Comparison of ENCODE assay signal across 26 mouse cellular contexts in genomic region chr5:10054621-10055364, GRCm38 (mm10).
A peak's percentile ranks its signal among the peaks of the same experiment; 100 is the strongest.
DNase-seq lines count a peak whose midpoint lies in the region; ATAC-seq and TF ChIP-seq lines count a peak whose summit lies in the region.
"Had no signal": no experiment of that assay in that cellular context is flagged by ENCODE, and none has a peak within 500 bp of the region (broad histone marks: within the 10 kb centered on the region; RNA-seq: fewer than 3 reads in every experiment).

No protein-coding gene starts in this region.

- H3K9me3 ChIP-seq in midbrain, embryonic 11.5 days (ENCODE audit: control insufficient read depth, low read length): no peaks in the 10 kb centered on the region
- no peaks in the 10 kb centered on the region for H3K9me3 ChIP-seq in midbrain, embryonic 13.5 days
- H3K9me3 ChIP-seq: embryonic facial prominence, embryonic 15.5 days; forebrain, embryonic 13.5 days; hindbrain, embryonic 13.5 days; limb, embryonic 13.5 days; lung, embryonic 15.5 days had no signal

- no peak for TF ChIP-seq POLR2A in brain, embryonic 14.5 days (IDR thresholded peaks at IDR 0.05; ENCODE audit: borderline replicate concordance, extremely low read depth, insufficient read depth, insufficient read length, poor library complexity, severe bottlenecking)

- H3K27me3 ChIP-seq in midbrain, embryonic 11.5 days (ENCODE audit: control insufficient read depth, insufficient read depth, low read length): no peaks in the 10 kb centered on the region
- no peaks in the 10 kb centered on the region for H3K27me3 ChIP-seq in midbrain, embryonic 13.5 days
- H3K27me3 ChIP-seq: embryonic facial prominence, embryonic 15.5 days; forebrain, embryonic 13.5 days; hindbrain, embryonic 13.5 days; limb, embryonic 13.5 days; lung, embryonic 15.5 days had no signal

- H3K27ac ChIP-seq in midbrain, embryonic 11.5 days (ENCODE audit: low read depth, low read length): no peak overlapping the region
- no peak overlapping the region for H3K27ac ChIP-seq in midbrain, embryonic 13.5 days
- H3K27ac ChIP-seq: embryonic facial prominence, embryonic 15.5 days; forebrain, embryonic 13.5 days; hindbrain, embryonic 13.5 days; limb, embryonic 13.5 days; lung, embryonic 15.5 days had no signal

- 60% methylated on average over 3 of the region's 3 CpGs for WGBS in midbrain, embryonic 11.5 days
- 61% methylated on average over 3 of the region's 3 CpGs for WGBS in midbrain, embryonic 13.5 days

- H3K36me3 ChIP-seq in midbrain, embryonic 11.5 days (ENCODE audit: control insufficient read depth, insufficient read depth, low read length): no peaks in the 10 kb centered on the region
- no peaks in the 10 kb centered on the region for H3K36me3 ChIP-seq in midbrain, embryonic 13.5 days
- H3K36me3 ChIP-seq: embryonic facial prominence, embryonic 15.5 days; hindbrain, embryonic 13.5 days; limb, embryonic 13.5 days; lung, embryonic 15.5 days had no signal

- peak; percentile 6 for DNase-seq in embryo, embryonic 11 days
- DNase-seq in embryo, embryonic 9.5 days (ENCODE audit: extremely low spot score): no peak
- DNase-seq in midbrain, embryonic 11.5 days (ENCODE audit: low spot score, missing footprints): peak; percentile 81
- peak; percentile 27 for DNase-seq in brain, embryonic 14.5 days (ENCODE audit: low read depth)
- DNase-seq in thymus, adult 18-20 months: no peak
- no peak for DNase-seq in ovary, postnatal 36 days (ENCODE audit: low spot score)
- DNase-seq: adrenal gland, postnatal 36 days; cerebellum, adult 2 months; cerebellum, postnatal 14 days; gastrocnemius, postnatal 25 days; heart, adult 11 months; heart, postnatal 36 days; kidney, adult 9 months; kidney, postnatal 36 days; retina, postnatal 1 day; right cerebral cortex, postnatal 14 days; thymus, postnatal 14 days had no signal

- no peak for TF ChIP-seq CTCF in brain, embryonic 14.5 days (IDR thresholded peaks at IDR 0.05; ENCODE audit: borderline replicate concordance, extremely low read depth, insufficient read depth, insufficient read length)

- no peak overlapping the region for H3K9ac ChIP-seq in midbrain, embryonic 11.5 days (ENCODE audit: low read length)
- no peak overlapping the region for H3K9ac ChIP-seq in midbrain, embryonic 13.5 days (replicated peaks)
- H3K9ac ChIP-seq: embryonic facial prominence, embryonic 15.5 days; forebrain, embryonic 13.5 days; hindbrain, embryonic 13.5 days; limb, embryonic 13.5 days; lung, embryonic 15.5 days had no signal

- H3K4me3 ChIP-seq in midbrain, embryonic 11.5 days (ENCODE audit: low read depth, low read length): no peak overlapping the region
- no peak overlapping the region for H3K4me3 ChIP-seq in midbrain, embryonic 13.5 days (replicated peaks)
- H3K4me3 ChIP-seq: embryonic facial prominence, embryonic 15.5 days; forebrain, embryonic 13.5 days; hindbrain, embryonic 13.5 days; limb, embryonic 13.5 days; lung, embryonic 15.5 days had no signal

- no peak for ATAC-seq in midbrain, embryonic 11.5 days (ENCODE audit: low FRiP score)
- no peak for ATAC-seq in midbrain, embryonic 13.5 days
- ATAC-seq: forebrain, embryonic 13.5 days; intestine, postnatal 0 days had no signal

- no peak overlapping the region for H3K4me2 ChIP-seq in midbrain, embryonic 11.5 days
- H3K4me2 ChIP-seq in midbrain, embryonic 13.5 days (replicated peaks): no peak overlapping the region
- H3K4me2 ChIP-seq: embryonic facial prominence, embryonic 15.5 days; forebrain, embryonic 13.5 days; heart, embryonic 11.5 days; hindbrain, embryonic 13.5 days; limb, embryonic 13.5 days; liver, embryonic 11.5 days; lung, embryonic 15.5 days had no signal

- no peaks in the 10 kb centered on the region for H3K4me1 ChIP-seq in midbrain, embryonic 11.5 days (ENCODE audit: control insufficient read depth, insufficient read depth, low read length)
- H3K4me1 ChIP-seq in midbrain, embryonic 13.5 days (replicated peaks): no peaks in the 10 kb centered on the region
- H3K4me1 ChIP-seq: embryonic facial prominence, embryonic 15.5 days; forebrain, embryonic 13.5 days; hindbrain, embryonic 13.5 days; limb, embryonic 13.5 days; lung, embryonic 15.5 days had no signal

Comparison
In these comparisons a context has a peak if more than half of its experiments do, and no peak if none do; other contexts are left out.
1. DNase-seq: peak in embryo, embryonic 11 days (single experiment), midbrain, embryonic 11.5 days (single experiment) and brain, embryonic 14.5 days (single experiment); none in embryo, embryonic 9.5 days (single experiment), thymus, adult 18-20 months (0 of 2) and ovary, postnatal 36 days (single experiment).